Mouse (Mus musculus): ENCODE results near the gene Pias4. TPM values are rescaled to one million over a fixed set of nuclear protein-coding genes. Genes with fewer than 3 reads are reported as not detected.

Pias4 gene
- polyA plus RNA-seq, 1 experiment, result 31.6 TPM

DNA sequence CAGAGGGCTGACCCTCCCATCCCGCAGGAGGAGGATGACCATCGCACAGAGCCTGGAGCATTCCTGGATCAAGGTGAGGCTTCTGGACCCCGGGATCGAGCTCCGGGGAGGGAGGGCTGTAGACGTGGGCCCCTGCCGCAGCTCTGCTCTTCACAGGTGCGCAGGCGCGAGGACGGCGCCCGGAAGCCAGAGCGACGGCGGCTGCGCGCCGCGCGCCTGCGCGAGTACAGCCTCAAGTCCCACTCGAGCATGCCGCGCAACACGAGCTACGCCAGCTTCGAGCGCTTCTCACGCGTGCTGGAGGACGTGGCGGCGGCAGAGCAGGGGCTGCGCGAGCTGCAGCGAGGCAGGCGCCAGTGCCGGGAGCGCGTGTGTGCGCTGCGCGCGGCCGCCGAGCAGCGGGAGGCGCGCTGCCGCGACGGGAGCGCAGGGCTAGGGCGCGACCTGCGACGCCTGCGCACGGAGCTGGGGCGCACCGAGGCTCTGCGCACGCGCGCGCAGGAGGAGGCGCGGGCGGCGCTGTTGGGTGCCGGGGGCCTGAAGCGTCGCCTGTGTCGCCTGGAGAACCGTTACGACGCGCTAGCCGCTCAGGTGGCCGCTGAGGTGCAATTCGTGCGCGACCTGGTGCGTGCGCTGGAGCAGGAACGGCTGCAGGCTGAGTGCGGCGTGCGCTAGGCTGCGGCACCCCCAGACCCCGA lies 24.7 kb upstream of the Pias4 start:
- H3K79me2 ChIP-seq (ENCODE audit: control insufficient read depth, insufficient read depth), result peaks cover 3% of the 10 kb centered on the region
- H3K79me3 ChIP-seq (ENCODE audit: low read depth), result no peaks in the 10 kb centered on the region
- peaks cover 21% of the 10 kb centered on the region for H3K36me3 ChIP-seq (ENCODE audit: control insufficient read depth, insufficient read depth)
- peak overlapping the region; percentile 87 for H3ac ChIP-seq (ENCODE audit: control insufficient read depth, insufficient read length, low read depth)
- no peaks in the 10 kb centered on the region for H3K27me3 ChIP-seq (ENCODE audit: control insufficient read depth, insufficient read depth, insufficient read length)
- H3K4me3 ChIP-seq (ENCODE audit: insufficient read depth, poor library complexity, severe bottlenecking), result peak overlapping the region; percentile 26
- TF ChIP-seq USF1 (IDR thresholded peaks at IDR 0.05; ENCODE audit: low read depth) (no peak), FOSL1 (IDR thresholded peaks at IDR 0.05; ENCODE audit: insufficient read depth, low read length, poor library complexity, severe bottlenecking) (no peak), MYOD1 (IDR thresholded peaks at IDR 0.05; ENCODE audit: control insufficient read depth, insufficient read length, low read depth) (no peak), CTCF (IDR thresholded peaks at IDR 0.05; ENCODE audit: control insufficient read depth, insufficient read depth, insufficient read length) (no peak), MYOG (IDR thresholded peaks at IDR 0.05; ENCODE audit: control insufficient read depth, extremely low read depth, insufficient read length) (no peak), MAX (IDR thresholded peaks at IDR 0.05) (no peak), CEBPB (IDR thresholded peaks at IDR 0.05; ENCODE audit: low read depth) (no peak)

DNA sequence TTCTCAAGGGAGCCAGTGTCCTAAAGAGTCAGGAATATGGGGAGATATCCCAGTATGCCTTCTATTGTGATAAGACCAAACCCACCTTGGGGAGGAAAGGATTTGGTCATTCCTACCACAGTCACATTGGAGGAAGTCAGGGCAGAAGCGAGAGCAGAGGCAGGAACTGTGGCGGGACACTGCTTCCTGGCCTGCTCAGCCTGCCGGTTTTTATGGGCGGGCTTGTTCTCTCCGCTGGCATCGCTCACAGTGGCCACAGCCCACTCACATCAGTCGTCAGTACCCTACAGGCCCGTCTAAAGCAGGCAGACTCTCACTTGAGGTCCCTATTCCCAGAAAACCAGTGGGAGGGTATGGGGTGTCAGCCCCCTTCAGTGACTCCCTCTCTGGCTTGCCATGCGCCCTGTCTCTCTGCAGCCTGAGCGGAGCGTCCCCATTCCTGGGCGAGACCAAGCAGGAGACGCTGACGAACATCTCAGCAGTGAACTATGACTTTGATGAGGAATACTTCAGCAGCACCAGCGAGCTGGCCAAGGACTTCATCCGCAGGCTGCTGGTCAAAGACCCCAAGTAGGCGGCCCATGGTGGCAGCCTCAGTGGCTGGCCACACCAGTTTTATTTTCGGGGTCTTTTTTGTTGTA lies 23.7 kb upstream of the Pias4 start:
- Histone ChIP-seq H3ac (ENCODE audit: control insufficient read depth, insufficient read length, low read depth) (no peak overlapping the region), H3K79me2 (ENCODE audit: control insufficient read depth, insufficient read depth) (peaks cover 7% of the 10 kb centered on the region), H3K4me3 (ENCODE audit: insufficient read depth, poor library complexity, severe bottlenecking) (no peak overlapping the region), H3K27me3 (ENCODE audit: control insufficient read depth, insufficient read depth, insufficient read length) (no peaks in the 10 kb centered on the region), H3K36me3 (ENCODE audit: control insufficient read depth, insufficient read depth) (peaks cover 29% of the 10 kb centered on the region), H3K79me3 (ENCODE audit: low read depth) (no peaks in the 10 kb centered on the region)
- TF ChIP-seq CTCF (IDR thresholded peaks at IDR 0.05; ENCODE audit: control insufficient read depth, insufficient read depth, insufficient read length), result no peak
- no peak for TF ChIP-seq CEBPB (IDR thresholded peaks at IDR 0.05; ENCODE audit: low read depth)
- no peak for TF ChIP-seq FOSL1 (IDR thresholded peaks at IDR 0.05; ENCODE audit: insufficient read depth, low read length, poor library complexity, severe bottlenecking)
- TF ChIP-seq MYOG (IDR thresholded peaks at IDR 0.05; ENCODE audit: control insufficient read depth, extremely low read depth, insufficient read length), result no peak
- TF ChIP-seq USF1 (IDR thresholded peaks at IDR 0.05; ENCODE audit: low read depth), result no peak
- TF ChIP-seq MYOD1 (IDR thresholded peaks at IDR 0.05; ENCODE audit: control insufficient read depth, insufficient read length, low read depth), result no peak
- no peak for TF ChIP-seq MAX (IDR thresholded peaks at IDR 0.05)

DNA sequence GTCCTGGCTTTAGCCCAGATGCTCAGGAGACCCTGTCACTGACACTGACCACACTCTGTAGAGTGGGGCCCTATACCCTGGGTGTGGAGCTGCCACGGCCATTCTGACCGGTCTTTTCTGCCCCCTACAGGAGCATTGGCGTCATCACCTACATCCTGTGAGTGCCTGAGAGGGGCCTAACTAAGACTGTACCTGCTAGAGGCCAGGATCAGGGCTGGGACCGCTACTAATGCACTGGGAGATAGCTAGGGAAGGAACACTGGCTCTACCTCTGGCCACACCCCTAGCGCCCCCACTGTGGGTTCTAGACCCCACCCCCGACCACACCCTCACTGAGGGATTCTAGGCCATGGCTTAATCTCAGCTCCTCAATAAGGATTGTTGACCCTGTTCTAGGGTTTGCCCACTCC lies 23.2 kb upstream of the Pias4 start:
- H3K27me3 ChIP-seq (ENCODE audit: control insufficient read depth, insufficient read depth, insufficient read length), result no peaks in the 10 kb centered on the region
- H3K79me2 ChIP-seq (ENCODE audit: control insufficient read depth, insufficient read depth), result peaks cover 7% of the 10 kb centered on the region
- H3ac ChIP-seq (ENCODE audit: control insufficient read depth, insufficient read length, low read depth), result no peak overlapping the region
- H3K79me3 ChIP-seq (ENCODE audit: low read depth), result no peaks in the 10 kb centered on the region
- TF ChIP-seq MYOG (IDR thresholded peaks at IDR 0.05; ENCODE audit: control insufficient read depth, extremely low read depth, insufficient read length) (no peak), USF1 (IDR thresholded peaks at IDR 0.05; ENCODE audit: low read depth) (no peak), MYOD1 (IDR thresholded peaks at IDR 0.05; ENCODE audit: control insufficient read depth, insufficient read length, low read depth) (no peak), FOSL1 (IDR thresholded peaks at IDR 0.05; ENCODE audit: insufficient read depth, low read length, poor library complexity, severe bottlenecking) (no peak)
- no peak overlapping the region for H3K4me3 ChIP-seq (ENCODE audit: insufficient read depth, poor library complexity, severe bottlenecking)
- peaks cover 32% of the 10 kb centered on the region for H3K36me3 ChIP-seq (ENCODE audit: control insufficient read depth, insufficient read depth)

DNA sequence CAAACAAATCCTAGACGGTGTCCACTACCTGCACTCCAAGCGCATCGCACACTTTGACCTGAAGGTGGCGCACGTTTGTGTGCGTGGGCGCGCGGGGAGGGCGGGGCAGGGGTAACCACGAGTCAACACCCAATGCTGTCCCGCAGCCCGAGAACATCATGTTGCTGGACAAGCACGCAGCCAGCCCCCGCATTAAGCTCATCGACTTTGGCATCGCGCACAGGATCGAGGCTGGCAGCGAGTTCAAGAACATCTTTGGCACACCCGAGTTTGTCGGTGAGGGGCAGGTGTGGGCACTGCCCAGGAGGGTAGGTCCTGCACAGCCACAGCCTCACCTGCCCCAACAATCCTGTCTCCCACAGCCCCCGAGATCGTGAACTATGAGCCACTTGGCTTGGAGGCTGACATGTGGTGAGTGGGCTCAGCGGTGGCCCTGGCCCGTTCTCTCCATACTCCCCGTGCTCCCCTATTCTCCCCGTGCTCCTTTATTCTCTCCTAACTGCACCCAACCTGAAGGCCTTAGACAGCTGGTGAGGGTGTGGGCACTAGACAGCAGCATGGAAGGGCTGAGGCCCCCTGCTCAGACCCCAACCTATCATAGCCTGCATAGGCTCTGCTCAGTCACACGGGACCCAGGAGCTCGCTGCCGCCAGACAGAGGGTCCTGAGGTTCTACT lies 22.7 kb upstream of the Pias4 start:
- Histone ChIP-seq H3K27me3 (ENCODE audit: control insufficient read depth, insufficient read depth, insufficient read length) (no peaks in the 10 kb centered on the region), H3K36me3 (ENCODE audit: control insufficient read depth, insufficient read depth) (peaks cover 36% of the 10 kb centered on the region), H3K4me3 (ENCODE audit: insufficient read depth, poor library complexity, severe bottlenecking) (no peak overlapping the region), H3K79me3 (ENCODE audit: low read depth) (no peaks in the 10 kb centered on the region), H3K79me2 (ENCODE audit: control insufficient read depth, insufficient read depth) (peaks cover 11% of the 10 kb centered on the region), H3ac (ENCODE audit: control insufficient read depth, insufficient read length, low read depth) (no peak overlapping the region)
- no peak for TF ChIP-seq MYOD1 (IDR thresholded peaks at IDR 0.05; ENCODE audit: control insufficient read depth, insufficient read length, low read depth)
- TF ChIP-seq MYOG (IDR thresholded peaks at IDR 0.05; ENCODE audit: control insufficient read depth, extremely low read depth, insufficient read length), result no peak
- peak; percentile 60 for TF ChIP-seq CTCF (IDR thresholded peaks at IDR 0.05; ENCODE audit: control insufficient read depth, insufficient read depth, insufficient read length)
- TF ChIP-seq USF1 (IDR thresholded peaks at IDR 0.05; ENCODE audit: low read depth), result no peak
- no peak for TF ChIP-seq MAX (IDR thresholded peaks at IDR 0.05)

DNA sequence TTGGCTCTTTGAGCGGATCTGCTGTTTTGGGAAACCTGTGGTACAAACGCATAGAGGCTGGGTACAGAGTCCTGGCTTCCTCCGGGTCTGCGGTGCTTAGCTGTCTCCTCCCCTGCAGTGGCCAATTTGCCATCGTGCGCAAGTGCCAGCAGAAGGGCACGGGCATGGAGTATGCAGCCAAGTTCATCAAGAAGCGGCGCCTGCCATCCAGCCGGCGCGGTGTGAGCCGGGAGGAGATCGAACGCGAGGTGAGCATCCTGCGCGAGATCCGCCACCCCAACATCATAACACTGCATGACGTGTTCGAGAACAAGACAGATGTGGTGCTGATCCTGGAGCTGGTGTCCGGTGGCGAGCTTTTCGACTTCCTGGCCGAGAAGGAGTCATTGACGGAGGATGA lies 22.1 kb upstream of the Pias4 start:
- no peak for TF ChIP-seq FOSL1 (IDR thresholded peaks at IDR 0.05; ENCODE audit: insufficient read depth, low read length, poor library complexity, severe bottlenecking)
- H3K27me3 ChIP-seq (ENCODE audit: control insufficient read depth, insufficient read depth, insufficient read length), result no peaks in the 10 kb centered on the region
- no peak overlapping the region for H3ac ChIP-seq (ENCODE audit: control insufficient read depth, insufficient read length, low read depth)
- no peaks in the 10 kb centered on the region for H3K79me3 ChIP-seq (ENCODE audit: low read depth)
- H3K79me2 ChIP-seq (ENCODE audit: control insufficient read depth, insufficient read depth), result peaks cover 16% of the 10 kb centered on the region
- no peak overlapping the region for H3K4me3 ChIP-seq (ENCODE audit: insufficient read depth, poor library complexity, severe bottlenecking)
- peaks cover 41% of the 10 kb centered on the region for H3K36me3 ChIP-seq (ENCODE audit: control insufficient read depth, insufficient read depth)
